Mouse (Mus musculus): ENCODE data around the gene Akap13.
A peak's percentile ranks its signal among the peaks of the same experiment; 100 is the strongest.

Gene Akap13

DNA sequence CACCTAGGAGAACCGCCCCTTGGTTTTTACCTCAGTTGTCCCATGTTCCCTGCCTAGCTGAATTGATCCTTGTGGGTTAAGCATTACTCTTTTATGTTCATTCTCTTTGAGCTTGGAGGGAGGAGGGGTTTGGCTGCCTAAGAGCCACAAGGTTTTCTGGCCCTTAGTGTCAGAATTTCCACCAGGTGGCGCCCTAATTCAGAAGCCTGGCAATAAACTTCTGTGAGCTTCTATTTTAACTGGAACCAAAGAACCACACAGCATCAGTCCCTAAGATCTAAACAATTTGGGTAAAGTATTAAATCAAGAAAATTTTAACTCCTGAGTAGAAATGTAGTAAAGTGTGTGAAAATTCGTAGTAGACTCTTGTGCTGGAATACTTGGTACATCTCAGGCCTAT, 184.2 kb downstream of the Akap13 start:
- peak; percentile 70 for DNase-seq (ENCODE audit: low spot score)

DNA sequence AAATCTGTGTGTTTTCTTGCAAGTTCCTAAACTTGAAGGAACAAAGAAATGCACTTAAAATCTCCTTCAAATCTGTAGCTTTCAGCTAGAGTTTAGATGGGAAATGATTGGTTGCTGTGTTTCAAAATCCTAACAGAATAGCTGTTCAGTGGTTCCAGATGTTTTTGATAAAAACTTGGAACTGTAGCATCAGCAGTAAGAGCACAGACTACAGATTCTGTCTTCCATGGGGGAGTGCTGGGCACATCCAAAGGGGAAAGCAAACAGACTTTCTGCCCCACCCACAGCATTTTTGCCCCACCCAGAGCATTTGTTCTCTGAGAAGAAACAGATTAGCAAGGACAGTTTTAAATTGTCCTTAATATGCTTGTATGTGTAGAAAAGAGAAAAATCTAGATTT, 184.7 kb downstream of the Akap13 start:
- no peak for DNase-seq (ENCODE audit: low spot score)

DNA sequence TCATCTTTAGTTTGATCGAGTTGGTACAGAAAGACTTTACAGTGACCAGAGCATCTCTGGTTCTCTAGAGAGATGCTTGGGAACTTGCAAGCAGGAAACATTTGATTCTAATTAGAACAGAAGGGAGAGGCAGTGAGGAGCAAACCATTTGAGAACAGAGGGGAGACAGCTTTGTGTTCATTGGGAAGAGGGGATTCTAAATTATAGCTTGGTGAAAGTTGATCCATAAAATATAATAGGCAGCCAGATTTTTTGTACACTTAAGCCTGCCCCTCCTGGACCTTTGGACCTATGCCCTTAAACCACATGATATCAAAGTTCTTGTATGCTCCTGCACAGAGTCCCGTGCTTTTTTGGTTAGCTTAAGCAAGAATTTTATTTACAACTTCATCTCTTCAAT, 185.3 kb downstream of the Akap13 start:
- DNase-seq (ENCODE audit: low spot score), result no peak

DNA sequence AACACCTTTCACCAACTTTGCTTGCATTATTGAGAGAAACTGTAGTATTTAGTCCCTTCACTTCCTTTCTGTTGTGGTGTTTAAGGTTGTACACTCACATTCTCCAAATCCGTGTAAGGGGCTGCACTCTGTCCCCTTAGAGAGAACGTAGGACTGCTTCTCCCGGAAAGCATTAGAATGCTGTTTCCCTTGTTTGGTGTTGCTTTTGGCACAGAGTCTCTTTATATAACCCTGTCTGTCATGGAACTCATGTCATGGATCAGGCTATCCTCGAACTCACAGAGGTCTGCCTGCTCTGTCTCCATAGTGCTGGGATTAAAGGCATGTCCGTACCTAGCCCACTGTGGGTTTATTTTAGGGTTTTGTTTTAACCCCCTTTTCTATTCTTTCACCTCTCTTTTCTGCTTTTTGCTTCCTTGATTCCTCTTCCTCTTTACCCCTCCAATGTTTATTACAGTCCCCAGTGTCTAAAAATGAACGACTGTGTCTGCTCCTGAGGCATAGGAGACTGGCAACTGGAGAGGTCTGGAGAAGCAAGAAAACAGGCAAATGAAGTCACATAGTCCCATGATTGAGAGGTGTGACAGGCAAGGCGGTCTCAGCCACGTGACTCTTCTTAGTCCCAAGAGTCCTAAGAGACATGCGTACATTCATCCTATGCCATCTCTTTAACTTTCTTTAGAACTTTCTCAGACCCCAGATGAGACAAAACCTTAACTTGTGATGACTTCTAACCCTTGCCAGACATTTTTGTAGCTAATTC, 186.3 kb downstream of the Akap13 start:
- DNase-seq (ENCODE audit: low spot score), result no peak

DNA sequence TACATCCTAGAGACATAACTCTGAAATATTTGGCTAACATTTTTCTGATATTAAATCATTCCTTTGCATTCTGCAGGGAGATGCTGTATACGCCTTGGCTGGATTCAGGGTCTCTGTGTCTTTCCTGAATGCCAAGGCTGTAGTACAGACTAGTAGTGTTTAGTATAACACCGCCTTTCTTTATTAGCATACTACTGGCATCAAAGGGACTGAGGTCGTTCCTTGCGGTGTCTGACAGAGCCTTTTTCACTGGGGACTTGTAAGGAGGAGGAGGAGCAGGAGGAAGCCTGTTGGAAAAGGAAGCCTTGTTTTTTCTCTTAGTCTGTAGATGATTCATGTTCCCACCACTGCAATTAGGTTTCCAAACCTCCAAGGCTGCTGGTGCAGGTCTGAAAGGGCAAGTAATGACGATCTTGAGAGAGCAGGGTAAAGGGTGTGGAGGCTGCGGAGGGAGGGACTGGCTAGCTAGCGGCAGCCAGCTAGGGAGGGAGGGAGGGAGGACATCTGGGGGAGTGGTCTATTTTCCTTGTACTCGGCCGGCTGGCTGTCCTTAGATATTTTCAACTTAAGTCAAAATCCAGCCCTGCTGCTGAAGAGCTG, 186.9 kb downstream of the Akap13 start:
- no peak for DNase-seq (ENCODE audit: low spot score)

DNA sequence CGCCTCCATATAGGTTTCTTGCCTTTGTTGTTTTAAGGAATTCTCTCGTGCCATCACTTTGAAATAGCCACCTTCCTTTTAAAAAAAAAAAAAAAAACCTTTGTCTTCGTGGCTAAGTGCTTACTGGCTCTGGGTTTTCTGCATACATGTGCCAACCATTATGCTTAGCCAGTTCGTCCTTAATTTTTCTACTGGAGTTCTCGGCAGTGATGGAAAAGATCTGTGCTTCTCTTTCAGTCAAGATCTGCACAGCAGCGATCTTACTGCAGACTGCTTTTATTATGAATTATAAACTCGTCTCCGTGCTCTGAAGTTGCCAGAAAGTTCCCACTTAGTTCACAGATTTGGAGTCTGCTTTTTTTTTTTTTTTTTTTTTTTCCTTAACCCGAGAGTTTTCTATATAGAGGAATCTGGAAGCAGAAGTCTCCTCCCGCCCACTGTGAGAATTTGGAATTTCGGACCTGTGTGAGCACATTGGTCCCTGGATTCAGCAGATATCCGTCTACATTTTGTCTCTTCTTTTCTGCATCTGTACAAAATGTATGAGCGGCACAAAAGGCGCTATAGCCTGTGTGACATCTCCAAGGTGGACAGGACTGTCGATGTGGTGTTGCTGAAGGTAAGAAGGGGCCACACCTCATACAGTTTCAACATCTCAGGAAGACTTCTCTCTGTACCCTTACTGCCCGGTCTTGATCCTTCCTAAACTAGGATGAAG, 187.7 kb downstream of the Akap13 start:
- no peak for DNase-seq (ENCODE audit: low spot score)

DNA sequence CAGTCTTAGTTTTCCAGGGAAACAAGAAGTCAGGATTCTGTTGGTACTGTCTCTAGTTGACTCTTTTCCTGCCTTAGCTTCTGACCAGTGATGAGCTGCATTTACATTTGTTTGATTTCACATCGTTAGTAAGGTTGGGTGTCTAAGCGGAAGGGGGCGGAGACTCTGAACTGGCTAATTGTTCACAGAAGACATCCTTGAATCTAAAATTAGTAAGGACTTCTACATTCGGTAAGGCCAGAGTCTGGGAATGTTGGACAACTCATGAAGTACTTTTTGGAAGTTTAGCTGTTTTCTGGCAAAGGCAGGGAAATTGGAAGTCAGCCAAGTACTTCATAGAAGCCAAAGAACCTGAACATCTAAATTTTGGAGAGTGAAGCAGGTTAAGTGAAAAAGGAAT, 188.7 kb downstream of the Akap13 start:
- no peak for DNase-seq (ENCODE audit: low spot score)

DNA sequence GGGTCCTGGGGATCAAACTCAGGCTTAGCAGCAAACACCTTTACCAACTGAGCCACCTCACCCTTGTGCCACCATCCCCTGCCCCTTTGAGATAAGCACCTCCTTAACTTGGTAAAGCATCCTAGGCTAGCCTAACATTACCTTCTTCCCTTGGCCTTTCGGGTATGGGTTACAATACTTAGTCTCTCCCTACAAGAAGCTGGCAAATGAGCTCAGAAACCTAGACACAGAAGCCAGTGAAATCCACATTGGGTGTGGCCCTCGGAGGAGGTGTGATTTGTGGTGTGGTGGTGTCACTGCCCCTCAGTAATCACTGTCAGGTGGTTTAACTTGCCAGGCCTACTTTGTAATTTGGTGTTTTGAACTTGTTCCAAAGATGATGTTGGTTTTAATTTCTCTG, 189.3 kb downstream of the Akap13 start:
- no peak for DNase-seq (ENCODE audit: low spot score)

DNA sequence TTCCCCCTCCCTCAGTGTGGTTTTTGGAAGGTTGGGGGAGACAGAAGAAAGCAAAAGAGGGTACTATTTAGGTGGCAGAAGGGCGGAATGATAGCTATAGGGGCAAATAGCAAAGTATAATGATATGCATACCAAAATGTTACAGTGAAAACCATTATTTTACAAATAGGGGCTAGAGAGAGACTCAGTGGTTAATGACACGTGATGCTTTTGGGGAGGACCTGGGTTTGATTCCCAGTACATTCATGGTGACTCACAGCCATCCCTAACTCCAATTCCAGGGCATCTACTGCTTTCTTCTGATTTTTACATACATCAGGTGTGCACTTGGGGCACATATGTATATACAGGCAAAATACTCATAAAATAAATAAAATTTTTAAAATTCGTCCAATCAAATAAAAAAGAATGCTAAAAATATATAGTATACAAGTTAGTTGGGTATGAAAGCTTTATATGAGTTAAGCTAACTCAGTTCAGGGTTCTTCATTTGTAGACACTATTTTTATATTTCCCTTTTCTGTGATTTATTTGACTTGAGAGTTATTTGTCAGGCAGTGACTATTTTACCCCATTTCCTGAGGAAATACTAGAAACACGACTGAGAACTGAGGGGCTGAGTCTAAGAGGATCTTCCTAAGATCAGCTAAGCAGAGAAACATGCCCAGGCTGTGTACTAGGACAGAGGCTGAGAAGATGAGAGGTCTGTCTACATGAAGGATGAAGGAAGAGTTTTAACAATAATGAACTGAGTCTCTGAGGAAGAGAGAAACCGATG, 190.0 kb downstream of the Akap13 start:
- no peak for DNase-seq (ENCODE audit: low spot score)

DNA sequence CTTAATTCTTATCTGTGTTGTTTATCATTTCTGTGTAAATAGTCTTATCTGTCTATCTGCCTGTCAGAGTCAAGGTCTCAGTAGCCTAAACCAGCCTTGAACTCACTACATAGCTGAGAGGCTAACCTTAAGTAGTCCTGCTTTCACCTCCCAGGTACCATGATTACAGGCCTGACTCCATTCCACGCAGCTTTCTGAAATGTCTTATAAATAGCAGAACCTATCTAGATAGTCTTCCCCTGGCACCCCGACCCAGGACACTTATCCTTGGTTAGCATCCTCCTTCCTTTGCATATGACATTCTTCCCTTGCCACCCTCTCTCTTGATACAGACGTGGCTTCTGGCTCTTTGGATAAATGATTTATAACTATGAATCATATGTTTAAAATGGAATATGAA, 192.7 kb downstream of the Akap13 start:
- DNase-seq (ENCODE audit: low spot score), result no peak

DNA sequence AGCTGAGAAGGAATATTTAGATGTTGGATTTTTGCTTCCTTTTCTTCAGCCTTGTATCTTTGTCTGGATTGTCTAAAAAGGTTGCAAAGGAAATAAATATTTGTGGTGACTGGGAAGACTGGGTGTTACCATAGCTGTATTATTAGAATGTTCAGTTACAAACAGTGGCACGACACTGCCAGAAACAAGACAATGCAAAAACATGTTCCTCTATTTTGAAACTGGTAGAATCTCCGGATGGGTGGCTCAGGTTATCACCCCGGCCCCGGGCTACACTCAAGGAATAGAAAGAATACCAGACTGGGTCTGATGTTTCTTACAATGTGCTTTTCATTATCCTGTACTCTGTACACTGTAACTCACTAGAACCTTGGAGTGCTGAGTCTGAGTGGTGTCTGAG, 193.6 kb downstream of the Akap13 start:
- DNase-seq (ENCODE audit: low spot score), result no peak

DNA sequence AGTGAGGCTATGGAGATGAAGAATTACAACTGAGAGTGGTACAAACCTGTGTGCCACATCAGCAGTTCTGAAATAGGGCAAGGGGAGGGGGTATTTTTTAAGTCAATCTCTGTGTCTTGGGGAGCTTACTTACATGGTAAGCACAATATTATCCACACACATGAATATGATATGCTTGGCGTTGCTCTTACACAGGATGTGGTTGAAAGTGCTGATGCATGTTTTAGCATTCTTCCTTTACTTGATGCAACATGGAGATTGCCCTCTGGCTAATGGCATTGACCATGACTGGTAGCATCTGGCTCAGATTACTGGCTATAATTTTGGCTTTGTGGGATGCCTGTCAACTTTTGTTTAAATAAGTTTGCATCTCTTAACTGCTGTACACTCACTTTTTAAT, 194.6 kb downstream of the Akap13 start:
- DNase-seq (ENCODE audit: low spot score), result no peak

DNA sequence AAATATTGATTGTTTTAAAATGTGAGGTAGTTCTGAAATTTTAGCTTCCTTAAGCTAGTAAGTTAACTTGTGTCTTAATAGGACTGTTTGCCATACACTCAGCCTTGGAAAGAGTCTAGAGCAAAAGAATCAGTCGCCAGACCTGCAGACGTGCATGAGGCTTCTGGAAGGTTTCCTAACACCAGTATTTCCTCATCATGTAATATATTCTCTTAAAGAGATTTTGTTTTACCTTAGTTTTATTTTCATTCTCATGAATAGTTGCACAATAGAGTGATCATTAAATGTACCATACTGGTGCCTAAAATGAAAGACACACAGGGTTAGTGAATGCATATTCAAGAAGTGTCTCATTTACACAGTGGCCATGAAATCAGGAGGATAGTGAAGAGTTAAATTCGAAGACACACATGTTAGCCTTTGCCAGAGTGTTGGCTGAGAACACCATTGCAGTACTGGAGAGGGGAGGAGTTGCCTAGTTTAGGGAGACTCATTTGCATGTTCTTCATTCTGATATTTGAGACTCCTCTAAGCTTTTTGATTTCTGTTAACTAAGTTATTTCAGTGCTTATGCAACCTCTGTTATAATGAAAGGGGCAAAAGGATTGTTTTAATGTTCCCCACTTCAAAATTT, 198.5 kb downstream of the Akap13 start:
- DNase-seq (ENCODE audit: low spot score), result no peak

DNA sequence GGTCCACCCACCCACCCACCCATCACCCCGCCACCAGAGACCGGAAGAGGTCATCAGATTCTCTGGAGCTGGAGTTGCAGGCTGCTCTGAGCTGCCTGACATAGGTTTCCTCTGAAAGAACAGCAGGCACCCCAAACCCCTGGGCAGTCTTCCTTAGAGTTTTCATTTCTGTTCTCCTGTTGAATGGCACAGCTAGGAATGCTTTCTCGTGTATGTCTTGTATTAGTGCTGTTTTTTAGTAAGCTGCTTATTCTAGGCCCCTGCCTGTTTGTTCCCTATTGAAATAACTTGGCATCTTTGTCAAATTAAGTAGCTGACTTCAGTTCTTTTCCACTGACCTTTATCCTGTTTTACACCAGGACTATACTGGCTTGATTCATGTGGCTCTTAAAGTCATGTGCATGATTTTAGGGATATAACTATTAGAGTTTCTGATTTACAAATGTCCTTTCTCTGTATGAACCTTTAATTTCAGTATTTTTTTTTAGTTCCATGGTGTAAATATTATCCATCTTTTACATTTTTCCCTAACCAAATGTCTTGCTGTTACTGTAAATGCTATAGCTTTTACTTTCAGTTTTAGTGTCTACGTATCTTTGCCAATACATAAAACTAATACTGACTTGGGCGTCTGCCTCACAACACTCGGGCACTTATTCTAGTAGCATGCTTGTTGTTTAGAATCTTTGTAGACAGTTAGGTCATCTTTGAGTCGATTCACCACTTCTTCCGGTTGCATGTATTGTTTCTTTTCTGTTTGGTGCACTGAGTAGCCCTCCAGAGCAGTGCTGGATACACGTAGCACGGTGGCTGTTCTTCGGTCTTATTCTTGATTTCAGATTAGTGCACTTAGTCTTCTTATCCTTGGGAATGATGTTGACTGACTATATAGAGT, 200.1 kb downstream of the Akap13 start:
- no peak for DNase-seq (ENCODE audit: low spot score)

DNA sequence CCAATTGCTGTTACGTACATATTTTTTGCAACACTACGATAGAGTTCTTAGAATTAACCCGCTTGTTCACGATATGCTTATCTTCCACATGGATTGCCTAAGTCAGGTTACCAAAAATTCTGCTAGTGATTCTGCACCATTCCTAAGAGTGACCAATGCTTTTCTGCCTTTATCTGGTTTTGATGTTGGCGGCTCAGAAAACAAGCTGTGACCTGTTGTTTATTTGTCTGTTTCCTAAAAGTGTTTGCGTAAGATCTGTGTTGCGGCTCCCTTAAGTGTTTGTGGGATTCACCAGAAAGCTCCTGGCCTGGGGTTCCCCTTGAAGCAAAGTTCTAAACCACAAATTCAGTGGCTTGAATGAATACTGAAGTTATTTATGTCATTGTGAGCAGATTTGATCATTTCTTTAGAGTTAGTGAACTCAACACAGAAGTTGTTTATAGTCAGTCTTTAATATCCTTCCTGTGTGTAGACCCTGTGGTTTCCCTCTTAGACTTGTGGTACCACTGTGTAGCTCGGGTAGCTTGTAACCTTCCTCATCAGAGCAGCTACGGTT, 201.0 kb downstream of the Akap13 start:
- no peak for DNase-seq (ENCODE audit: low spot score)

DNA sequence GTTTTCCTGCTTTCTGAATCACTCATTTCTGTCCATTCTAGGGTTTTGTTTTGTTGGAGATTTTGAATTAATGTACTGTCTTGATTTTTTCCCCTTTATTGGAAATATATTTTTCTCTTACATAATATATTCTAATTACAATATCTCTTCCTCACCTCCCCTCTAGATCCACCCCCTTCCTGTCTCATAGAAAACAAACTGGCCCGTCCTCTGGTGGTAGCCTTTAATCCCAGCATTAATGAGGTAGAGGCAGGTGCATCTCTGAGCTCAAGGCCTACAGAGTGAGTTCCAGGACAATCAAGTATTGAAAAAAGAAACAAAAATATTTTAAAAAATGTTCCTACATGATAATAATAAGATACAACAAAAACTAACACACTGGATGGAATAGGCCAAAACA, 201.6 kb downstream of the Akap13 start:
- no peak for DNase-seq (ENCODE audit: low spot score)

DNA sequence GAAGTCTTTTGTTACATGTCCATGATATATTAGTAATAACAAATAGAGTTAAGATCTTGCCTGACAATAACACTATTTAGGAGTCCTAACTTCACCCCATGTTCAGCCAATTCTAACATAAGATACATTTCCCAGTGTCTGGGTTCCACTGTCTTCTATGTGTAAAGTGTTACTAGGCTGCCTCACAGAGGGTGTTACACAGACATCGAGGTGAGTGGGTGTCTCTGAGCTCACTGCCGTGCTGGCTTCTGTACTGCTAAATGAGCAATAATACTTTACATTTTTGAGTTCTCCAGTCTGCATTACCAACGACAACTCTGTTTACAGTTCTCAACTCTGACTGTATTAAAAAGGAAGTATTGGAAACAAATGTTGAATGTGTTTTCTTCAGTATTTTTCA, 209.1 kb downstream of the Akap13 start:
- no peak for DNase-seq (ENCODE audit: low spot score)

DNA sequence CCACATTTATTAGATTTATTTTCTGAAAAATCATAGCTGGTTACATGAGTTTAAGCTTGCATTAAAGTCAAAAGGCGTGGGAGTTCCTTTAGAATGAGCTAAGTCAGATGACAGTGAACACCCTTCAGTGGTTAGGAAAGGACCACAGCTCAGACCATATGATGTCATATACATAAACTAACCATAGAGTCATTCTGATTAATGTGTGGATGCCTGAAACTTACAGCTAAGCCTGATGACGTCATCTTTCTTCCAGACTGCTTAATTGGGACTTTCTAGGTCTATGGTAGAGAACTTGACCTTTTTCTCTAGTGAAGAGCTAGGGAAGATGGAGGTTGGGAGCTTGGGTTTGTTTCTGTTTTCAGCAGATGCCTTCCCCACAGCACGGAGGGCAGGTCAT, 211.6 kb downstream of the Akap13 start:
- no peak for DNase-seq (ENCODE audit: low spot score)

DNA sequence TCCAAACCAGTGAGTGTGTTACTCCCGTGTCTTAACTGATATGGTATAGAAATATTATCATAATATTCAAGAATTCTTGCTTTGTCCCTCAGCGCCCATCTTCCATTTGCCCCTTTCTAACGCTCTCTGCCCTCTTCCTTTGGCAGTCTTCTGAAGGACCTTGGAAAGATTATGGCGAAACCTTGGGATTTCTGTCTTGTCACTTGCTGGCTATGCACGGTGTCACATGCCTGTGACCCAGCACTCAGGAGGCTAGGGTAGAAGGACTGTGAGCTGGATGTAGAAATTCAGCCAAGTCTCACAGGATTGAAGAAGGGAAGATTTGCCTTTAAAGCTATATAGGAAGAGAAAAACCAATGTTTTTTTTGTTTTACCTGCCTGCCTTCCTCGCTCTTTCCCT, 212.2 kb downstream of the Akap13 start:
- DNase-seq (ENCODE audit: low spot score), result no peak

DNA sequence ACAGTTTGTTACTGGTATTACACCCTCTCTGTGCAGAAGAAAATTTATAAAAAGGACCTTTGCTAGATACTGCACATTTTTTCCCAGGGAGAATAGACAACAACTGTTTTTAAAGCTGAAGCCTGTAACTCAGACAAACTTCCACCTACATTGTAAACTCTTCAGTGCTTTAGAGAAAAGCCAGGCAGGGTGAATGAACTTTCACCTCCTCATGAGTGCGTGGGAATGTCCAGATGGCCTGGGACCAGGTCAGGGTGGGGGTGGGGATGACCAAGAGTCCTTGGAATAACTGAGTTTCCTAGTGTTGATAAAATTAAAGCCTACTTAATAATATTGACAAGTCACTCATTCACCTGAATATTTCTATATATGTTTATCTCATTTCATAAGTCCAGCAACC, 213.1 kb downstream of the Akap13 start:
- no peak for DNase-seq (ENCODE audit: low spot score)

DNA sequence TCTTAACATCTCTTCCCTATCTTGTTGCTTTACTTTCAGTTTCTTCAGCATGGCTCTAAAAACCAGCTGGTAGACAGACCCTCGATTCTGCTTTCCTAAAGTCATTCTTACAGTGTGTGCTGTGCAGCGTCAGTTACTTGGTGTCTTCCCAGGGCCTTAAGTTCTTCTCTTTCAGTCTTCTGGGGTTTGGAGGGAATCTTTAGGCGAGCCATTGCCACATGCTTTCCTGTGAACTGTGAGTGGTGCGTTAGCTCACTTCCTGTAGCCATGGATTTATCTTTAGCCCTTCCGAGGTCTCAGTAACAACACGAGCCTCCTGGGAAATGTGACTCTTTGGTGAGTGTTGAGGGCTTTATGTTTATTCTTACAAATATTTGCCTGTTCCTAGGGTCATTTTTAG, 214.1 kb downstream of the Akap13 start:
- no peak for DNase-seq (ENCODE audit: low spot score)
